Mouse (Mus musculus): ENCODE measurements around the gene Brsk2.

Brsk2 gene

GRCm38 (mm10) chr7:142034198-142034597, 84.6 kb downstream of the Brsk2 start:
- no peak for DNase-seq (ENCODE audit: low spot score)

DNA sequence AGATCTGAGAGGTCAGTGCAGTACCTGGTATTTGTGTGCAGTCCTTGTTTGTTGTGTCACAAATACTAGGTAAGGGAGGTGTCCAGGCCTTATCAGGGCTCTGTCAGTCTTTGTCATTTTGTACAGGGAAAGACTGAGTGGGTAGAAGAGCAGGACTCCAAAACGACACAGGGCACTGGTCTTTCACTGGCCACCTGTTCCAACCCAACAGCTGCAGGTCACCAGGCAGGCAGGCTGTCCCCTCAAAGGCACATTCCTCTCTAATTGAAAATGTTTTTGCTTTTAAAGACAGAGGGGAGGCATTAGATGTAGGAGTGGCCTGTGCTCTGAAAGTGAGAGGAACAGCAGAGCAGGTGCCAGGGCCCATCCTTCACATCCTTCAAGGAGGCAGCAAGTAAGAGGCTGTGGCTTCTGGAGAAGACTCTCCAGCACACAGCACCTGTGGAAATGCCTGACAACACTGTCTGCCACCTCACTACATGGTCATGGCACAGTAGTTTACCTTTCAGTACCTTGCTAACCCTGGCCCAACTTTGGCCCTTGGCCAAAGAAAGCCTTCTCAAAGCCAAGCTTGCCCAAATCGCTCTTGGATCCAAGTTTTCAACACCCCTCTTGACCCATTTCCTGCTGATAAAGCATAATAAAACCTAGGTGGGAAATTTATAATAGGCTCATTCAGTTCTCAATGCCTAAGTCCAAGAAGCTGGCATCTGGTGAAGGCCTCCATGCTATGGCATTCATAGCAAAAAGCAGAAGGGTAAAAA, 85.7 kb downstream of the Brsk2 start:
- no peak for DNase-seq (ENCODE audit: low spot score)

- peak; percentile 76 for DNase-seq (ENCODE audit: low spot score)
Observed at GRCm38 (mm10) chr7:142037553-142038170, 88.1 kb downstream of the Brsk2 start.

DNA sequence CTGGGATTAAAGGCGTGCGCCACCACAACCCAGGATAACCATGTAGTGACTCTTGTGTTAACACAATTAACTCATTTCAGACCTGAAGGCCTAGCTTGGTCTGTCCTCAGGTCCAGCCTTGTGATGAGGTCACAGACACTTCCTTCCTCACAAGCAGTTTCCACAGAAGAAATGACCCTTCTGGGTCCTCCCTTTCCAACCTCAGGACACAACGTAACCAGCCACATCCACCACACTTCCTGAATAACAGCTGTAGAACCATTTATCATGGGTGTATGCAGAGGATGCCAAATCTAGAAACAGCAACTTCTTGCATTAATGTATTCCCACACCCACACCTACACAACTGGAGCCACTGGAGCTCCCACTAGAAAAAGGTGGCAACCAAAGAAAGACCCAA, 91.2 kb downstream of the Brsk2 start:
- no peak for DNase-seq (ENCODE audit: low spot score)

DNA sequence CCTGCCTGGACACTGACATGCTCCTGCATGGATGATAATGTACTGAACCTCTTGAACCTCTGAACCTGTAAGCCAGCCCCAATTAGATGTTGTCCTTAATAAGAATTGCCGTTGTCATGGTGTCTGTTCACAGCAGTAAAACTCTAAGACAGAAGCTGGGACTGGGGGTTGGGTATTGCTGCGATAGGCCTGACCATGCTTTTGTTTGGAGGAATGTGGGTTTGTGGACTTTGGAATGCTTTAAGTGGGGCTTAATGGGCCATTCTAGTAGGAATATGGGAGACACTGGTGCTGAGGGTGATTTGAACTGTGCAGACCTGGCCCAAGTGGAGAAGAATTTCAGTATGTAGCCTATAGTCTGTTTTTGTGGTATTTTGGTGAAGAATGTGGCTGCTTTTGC, 95.8 kb downstream of the Brsk2 start:
- peak; percentile 11 for DNase-seq (ENCODE audit: low spot score)

DNA sequence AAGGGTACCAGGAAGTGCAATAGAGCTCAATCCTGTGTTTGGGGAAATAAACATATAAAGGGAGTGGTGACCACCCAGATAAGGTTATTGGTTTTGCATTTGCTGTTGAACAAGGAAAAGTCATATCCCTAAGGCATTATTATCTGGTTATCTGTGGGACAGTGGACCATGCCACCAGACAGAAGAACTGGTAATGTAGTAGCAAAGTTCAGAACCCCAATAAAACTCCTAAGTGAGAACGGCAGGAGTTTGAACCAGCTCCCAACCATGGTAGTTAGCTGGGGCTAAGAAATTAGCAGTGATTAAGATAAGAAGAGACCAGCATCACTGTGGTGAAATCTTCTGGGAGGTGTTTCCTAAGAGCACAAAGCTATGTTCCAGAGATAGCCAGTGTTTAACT, 96.4 kb downstream of the Brsk2 start:
- DNase-seq (ENCODE audit: low spot score) = no peak

- DNase-seq (ENCODE audit: low spot score) = no peak
Observed at GRCm38 (mm10) chr7:142050536-142050935, 101.0 kb downstream of the Brsk2 start.
